Mouse (Mus musculus): ENCODE data around the gene Plekhm1. TPM values are rescaled to one million over a fixed set of nuclear protein-coding genes. Genes with fewer than 3 reads are reported as not detected.
A peak's percentile ranks its signal among the peaks of the same experiment; 100 is the strongest.
"Not testable (repeated sequence)": the region's sequence is repeated elsewhere in the genome, so short reads cannot be mapped to it uniquely, and the experiment has no call there.

Plekhm1 gene
- total RNA-seq, 2 experiments from 2014 or later, result 17.0 to 17.7 TPM

DNA sequence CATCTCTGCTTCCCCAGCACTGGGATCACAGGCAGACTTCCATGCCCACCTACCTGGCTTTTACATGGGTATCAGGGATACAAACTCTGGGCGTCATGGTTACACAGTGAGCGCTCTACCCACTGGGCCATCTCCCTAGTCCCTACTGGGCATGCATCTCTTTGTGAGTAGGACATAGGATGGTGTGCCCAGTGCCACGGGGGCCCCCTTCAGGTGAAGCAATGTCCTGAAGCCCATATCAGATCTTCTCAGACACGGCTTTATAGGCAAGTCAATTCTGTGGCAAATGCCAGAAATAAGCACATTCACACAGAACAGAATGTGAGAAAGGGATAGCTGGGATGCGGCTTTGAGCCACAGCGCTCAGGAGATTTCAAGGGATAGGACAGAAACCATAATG, 69.4 kb downstream of the Plekhm1 start:
- DNase-seq (ENCODE audit: low spot score in 2 of 2), result no peak

DNA sequence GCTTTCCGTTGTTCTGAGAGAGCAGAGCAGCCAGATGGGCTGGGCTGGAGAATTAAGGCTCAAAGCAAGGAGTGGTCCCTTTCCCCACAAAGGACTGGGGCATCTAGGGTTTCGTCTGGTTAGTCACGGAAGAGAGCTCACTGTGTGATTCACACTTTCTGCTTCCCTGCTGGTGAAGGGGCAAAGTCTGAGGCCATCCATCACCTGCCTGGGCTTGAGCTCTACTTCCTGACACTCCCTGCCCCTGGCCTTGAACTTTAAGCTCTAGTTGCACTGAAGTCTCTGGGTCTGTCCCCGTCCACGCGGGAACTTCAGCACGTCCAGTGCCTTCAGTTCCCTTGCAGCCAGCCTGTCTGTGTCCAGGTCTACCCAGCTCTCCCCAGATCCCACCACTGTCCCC, 71.8 kb downstream of the Plekhm1 start:
- DNase-seq (ENCODE audit: low spot score in 2 of 2), result no peak

DNA sequence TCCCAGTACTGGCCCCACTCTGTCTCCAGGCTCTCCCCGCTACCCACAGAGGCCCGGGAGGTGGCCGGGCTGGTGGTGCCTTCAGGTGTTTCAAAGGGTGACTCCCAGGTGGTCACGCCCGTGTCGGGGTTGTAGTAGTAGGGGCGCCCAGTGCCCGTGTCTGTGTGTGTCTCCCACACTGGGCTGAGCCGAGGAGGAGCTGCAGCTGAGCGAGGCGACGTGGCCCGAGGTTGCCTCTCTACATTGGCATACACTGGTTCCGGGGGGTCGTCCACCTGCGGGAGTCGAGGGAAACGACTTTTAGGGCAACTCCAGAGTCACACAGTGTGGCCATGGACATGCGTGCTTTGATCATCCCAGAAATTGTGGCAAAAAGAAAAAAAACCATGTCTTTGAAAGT, 72.4 kb downstream of the Plekhm1 start:
- DNase-seq (ENCODE audit: low spot score in 2 of 2), result no peak

DNA sequence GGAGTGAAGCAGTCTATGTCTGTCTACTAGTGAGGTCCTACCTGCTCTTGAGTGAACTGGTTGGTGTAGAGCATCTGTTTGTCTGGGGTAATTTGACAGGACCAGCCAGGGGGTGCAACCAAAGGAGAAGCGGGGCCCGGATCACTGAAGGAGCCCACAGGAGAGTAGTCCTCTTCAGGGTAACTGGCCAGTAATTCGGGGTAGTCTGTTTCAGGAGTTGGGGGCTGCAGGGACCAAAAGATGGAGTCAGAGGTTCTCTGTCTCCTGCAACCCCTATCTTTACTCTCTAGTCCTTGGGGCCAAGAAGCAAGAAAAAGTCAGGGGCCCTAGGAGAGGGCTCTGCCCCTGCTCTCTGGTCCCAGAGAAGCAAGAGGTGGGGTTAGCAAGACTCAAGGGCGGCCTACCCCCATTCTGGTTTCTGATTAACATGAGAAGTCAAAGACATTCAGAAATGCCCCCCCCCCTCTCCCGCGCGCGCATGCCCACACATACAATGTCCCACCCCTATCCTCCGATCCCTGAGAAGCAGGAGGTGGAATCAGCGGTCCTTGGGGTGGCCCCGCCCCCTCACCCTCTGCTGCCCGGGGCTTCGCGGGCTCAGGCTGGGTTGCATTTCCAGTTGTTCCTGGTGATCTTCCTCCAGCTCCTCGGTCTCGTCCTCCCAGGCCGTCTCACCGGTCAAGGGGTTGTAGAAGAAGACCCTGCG, 72.9 kb downstream of the Plekhm1 start:
- no peak for DNase-seq (ENCODE audit: low spot score in 2 of 2)

DNA sequence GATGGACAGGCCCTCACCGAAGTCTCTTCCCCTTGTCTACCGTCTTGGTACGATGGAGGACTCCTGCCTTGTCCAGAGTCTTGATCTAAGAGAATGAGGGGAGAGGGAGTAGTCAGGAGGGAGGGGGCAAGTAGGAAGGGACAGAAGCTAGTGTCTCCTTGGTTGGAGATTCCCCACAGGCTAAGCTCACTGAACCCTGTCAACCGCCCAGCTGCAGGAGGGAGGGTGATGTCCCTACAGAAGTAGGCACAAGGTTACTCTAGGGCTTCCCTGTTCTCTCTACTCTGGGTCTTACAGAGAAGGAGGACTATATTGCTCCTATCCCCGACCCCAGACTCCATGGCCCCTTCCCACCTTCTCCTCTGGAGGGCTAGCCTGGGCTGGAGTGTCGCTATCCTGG, 73.8 kb downstream of the Plekhm1 start:
- no peak for DNase-seq (ENCODE audit: low spot score in 2 of 2)

DNA sequence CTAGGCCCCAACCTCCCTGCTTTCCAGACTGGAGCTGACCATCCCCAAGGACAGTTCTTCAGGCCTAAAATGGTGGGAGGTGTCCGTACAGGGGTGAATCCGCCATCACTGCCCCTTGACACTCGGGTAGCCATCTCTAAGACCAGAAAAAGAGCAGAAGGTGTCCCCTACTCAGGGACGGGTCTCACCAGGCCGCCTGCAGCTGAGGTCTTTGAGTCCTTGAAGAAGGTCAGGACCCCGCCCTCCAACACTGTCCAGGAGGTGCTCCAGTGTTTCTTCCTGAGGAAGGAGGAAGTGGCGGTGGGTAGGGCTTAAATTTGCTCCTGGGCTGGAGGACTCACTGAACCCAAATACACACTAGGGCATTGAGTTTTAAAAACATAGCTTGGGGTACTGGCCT, 74.4 kb downstream of the Plekhm1 start:
- no peak for DNase-seq (ENCODE audit: low spot score in 2 of 2)

DNA sequence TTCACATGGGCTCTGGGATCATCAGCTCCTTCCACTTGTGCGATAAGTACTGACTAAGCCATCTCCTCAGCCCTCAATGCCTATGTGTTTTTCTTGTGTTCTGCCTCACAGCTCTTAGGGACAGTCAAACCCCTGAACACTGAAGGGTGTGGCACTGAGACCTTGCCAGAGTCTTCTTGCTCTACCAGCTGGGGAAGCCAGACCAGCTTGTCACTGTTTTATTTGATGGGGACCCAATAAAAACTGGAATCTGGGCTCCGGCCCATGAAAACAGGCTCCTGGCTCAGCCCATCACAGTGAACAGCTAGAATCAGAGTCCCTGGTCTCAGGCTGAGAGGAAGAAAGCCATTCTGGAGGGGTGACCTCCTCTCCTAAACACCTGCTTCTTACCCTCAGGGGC, 75.3 kb downstream of the Plekhm1 start:
- DNase-seq (ENCODE audit: low spot score in 2 of 2), result peak in 1 of 2 experiments; percentile 58

DNA sequence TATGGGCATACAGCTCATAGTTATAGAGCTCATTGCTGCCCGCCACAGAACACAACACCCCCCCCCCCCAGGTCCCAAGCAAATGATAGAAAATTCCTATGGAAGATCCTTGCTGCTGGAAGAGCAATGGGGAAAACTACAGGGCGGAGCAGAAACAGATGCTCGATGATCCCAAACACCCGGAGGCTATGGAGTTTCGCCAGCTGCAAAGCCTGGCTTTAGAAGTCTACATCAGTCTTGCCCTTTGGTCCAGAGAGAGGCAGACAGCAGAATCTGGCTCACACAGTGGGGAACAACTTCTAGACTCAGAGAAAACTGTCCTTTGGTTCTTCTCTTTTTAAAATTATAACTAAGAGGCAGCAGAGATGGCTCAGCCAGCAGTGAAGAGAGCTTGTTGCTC, 76.9 kb downstream of the Plekhm1 start:
- no peak for DNase-seq (ENCODE audit: low spot score in 2 of 2)

DNA sequence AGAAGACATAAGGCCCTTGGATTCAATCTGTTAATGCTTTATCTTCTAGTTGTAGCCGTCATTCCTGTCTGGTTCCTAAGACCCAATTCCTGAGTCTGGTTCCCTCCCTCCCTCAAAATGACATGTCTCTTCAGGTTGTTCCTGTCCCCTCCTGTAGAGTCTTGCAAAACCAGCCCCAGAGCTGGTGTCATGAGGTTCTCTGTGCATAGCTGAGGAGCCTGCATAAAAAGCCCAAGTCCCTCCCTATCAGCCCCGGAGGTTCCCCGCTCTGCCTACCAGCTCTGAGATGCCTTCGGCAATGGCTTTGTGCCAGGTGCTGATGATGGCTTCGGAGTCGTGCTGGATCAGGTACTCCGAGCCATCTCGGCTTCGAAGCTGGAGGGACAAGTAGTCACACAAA, 77.6 kb downstream of the Plekhm1 start:
- DNase-seq (ENCODE audit: low spot score in 2 of 2), result no peak

DNA sequence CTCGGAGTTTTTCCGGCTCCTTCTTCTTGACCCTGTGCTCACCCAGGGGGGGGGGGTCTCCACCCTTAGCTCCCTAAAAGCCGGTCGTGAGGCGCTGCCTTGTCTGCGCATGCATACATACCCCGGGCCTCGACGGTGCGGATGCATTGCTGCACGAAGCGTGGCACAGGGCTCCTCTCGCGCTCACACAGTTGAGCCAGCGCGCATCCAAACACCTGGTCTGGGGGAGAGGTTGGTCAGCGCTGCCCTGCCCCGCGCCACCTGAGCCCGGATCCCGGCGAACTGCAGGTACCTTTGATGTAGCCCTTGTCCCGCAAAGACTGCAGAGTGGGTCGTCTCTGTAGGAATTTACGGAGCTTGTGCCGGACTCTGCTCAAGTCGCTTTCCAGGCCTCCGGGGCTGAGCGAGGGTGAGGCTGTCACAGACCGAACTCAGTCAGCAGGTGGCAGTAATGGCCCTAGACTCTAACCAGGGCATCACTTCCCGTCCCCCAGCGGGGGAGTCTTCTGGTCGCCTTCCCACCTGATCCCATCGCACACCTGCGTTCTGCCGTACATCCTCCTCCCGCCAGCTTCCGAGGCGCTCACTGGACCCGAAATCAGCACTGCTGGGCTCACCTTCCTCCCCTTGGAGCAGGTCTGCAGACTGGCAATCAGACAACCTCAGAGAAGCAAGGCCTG, 78.6 kb downstream of the Plekhm1 start:
- no peak for DNase-seq (ENCODE audit: low spot score in 2 of 2)

DNA sequence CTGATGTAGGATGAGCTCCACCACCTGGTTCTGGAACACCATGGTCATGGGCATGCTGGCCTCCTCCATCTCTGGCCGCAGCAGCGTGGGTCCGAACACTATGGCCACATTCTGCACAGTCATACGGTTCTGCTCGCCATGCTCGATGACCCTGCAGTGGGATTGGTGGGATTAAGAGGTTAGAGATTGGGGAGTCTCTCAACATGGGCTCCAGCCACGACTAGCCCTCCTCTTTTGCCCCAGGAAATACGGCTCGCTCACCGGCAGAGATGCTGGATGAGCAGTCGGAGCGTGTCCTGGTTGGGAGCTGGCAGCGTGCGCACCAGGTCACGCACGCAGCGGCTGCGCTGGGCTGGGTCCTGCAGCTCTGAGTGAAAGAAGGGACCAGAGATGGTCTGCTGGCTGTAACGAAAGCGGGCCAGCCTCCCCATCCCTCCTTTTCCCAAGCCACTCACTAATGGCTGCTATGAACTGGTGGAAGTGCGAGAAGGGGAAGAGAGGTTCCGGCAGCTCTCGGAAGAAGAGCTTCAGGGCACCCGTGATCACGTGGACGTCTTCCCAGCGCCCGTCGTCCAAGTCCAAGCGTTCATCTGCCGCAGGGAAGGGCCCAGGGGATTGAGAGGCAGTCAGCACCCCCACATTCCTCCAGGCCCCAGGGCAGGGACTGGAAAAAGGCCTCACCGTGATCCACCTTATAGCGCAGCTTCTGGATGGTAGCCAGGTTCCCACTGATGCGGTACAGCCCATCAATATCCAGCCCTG, 79.4 kb downstream of the Plekhm1 start:
- no peak for DNase-seq (ENCODE audit: low spot score in 2 of 2)

DNA sequence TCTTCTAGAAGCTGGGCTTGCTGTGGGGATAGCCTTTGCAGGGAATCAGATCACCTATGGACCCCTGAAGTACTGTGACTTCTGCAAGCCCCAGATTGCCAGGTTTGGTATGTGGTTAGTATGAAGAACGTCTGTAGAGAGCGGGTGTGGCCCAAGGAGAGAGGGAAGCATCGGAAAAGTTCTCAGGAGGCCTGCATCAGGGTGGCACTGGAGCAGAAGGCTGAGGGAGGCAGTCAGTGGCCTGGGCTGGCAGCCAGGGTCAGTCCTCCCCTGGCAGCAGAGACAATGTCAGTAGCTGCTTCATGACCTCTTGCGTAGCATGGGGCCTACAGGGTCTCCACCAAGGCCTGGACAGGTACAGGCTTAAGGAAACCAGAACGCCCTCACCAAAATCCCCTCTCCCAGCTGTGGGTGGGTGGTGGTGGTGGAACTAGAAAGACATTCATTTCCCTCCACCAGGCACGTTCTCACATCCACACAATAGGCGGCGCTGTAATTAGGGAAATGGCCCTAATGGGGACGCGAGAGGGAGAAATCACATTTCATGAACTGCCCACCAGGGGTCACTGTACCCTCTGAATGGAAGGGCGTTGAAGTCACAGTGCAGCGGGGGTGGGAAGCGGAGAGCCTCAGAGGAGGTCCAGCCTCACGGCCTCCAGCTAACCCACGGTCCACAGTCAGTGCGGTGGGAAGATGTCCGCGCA, 80.1 kb downstream of the Plekhm1 start:
- DNase-seq (ENCODE audit: low spot score in 2 of 2), result peak; percentile 80 to 84

DNA sequence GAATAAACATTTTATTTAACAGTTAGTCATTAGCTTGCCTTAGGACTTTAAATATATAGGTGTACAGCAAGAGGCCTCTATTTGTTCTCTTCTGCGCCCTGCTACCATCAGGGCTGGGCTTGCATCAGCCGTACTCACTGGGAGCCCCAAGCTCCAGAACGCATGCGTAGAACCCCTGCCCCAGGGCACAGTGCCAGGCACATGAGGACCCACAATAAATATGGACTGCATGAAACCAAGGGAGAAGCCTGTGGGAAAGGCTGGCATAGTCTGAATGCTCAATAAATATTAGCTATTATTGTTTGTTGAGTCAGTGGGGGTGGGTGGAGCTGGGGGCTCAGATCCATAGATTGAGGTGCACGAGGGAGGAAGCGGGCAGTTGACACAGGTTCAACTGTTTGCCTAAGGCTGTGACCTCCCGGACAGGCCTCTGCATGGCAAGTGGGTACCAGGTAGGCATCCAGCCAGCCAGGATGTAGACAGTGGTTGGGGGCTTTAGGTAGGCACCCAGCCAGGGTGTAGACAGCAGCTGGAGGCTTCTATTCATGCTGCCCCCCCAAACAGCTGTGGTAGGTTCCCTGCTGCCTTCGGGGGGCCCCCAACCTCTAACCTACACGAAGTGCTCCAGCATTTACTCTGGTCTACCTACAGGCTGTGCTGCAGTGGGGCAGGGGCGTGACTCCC, 80.8 kb downstream of the Plekhm1 start:
- no peak for DNase-seq (ENCODE audit: low spot score in 2 of 2)

DNA sequence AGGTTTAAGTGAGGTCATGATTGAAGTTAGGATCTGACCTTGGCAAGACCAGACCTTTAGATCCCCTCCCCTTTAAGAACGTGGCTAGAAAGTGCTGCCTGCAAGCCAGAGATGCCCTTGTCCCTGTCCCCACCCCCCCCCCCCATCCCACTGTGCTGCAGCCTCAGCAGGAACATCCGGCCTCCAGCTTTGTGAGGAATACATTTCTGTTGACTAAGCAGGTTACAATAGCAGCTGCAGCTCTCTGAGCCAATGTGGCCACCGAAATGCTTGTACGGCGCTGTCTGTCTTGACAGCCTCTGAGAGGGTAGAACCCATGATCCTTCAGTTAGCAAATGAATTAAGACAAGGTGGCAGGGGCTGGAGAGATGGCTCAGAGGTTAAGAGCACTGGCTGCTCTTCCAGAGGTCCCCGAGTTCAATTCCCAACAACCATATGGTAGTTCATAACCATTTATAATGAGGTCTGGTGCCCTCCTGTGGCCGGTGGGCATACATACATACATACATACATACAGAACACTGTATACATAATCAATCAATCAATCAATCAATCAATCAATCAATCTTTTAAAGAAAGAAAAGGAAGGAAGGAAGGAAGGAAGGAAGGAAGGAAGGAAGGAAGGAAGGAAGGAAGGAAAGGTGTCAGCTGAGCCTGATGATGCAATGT, 81.7 kb downstream of the Plekhm1 start:
- no peak for DNase-seq (ENCODE audit: low spot score in 2 of 2)

DNA sequence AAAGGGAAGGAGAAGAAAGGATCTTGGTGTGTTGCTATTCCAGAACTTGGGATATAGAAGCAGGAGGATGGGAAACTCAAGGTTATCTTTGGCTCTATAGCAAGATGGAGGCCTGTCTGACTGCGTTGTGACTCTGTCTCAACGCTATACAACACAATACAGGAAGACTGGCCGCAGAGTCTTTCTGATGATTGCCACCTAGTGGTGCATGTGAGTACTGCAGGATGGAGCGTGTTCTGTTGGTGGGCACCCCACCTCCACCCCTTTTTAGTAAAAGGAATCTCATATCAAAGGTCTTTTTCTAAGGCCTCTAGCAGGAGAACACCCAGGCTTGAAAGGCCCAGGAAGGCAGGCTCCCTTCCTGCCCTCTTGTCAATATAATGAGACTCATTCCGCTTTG, 85.5 kb downstream of the Plekhm1 start:
- peak; percentile 82 to 84 for DNase-seq (ENCODE audit: low spot score in 2 of 2)

DNA sequence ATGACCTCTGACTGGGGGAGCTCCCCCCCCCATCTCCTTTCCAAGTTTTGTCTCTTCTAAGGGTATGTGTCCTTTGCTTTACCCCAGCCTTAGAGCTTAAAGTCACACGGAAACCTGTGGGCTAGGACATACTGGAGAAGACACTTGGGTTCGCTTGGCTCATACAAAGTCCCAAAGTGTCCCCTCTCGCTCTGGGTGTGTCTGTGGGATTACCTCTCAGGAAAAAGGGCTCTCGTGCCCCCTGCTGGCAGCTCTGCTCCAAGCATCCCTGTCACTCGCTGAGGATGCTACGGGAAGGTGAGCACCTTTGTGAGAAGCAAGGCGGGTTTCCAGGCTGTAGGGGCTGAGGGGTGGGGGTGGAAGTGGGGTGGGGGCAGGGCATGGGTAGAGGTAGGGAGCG, 87.3 kb downstream of the Plekhm1 start:
- peak; percentile 65 to 68 for DNase-seq (ENCODE audit: low spot score in 2 of 2)

DNA sequence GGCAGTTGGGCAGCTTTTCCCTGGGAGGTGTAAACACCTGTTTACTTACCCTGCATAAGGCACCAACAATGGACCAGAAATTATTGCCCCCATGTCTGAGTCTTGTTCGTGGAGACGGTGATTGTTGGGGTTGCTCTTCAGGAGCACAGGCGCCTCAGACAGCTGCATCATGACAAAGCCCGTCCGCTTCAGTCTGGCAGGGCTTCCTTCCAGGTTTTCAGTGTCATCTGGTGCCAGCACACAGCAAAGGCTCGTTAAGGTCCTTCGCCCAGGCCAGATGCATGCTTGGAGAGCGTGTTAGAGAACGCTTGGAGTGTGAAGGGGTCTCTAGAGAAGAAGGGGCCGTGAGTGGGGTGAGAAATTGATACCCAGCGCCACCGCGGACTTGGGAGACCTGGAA, 87.8 kb downstream of the Plekhm1 start:
- no peak for DNase-seq (ENCODE audit: low spot score in 2 of 2)

DNA sequence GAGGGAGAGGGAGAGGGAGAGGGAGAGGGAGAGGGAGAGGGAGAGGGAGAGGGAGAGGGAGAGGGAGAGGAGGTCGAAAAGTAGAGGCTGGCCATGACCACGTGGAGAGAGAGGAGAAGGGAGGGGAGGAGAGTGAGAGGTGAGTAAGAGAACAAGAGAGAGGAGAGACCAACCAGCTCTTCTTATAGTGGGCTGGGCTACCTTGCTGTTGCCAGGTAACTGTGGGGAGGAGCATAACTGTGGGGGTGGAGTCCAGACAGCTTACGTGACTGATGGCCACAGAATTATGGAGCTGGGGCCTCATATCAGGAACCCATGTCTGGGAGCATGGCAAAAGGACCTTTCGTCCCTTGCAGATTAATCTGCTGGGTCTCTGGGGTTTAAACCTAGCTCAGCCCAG, 89.7 kb downstream of the Plekhm1 start:
- DNase-seq (ENCODE audit: low spot score in 2 of 2), result not testable (repeated sequence)

DNA sequence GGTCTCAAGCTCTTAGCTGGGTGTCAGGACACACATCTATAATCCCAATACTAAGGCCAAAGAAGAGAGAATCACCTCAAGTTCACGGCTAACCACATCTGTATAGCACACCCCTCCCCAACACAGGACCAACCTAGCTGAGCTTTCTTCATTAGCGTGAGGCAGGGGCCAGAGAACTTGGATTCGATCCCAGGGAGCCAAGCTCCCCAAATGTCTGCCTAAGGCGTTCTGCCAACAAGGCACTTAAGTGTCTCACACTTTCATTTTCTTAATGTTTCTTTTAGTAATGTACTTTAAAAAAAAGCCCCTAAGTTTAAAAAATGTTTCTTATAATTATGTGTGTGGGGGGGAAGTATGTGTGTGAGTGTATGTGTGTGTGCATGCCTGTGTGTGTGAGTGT, 91.8 kb downstream of the Plekhm1 start:
- DNase-seq (ENCODE audit: low spot score in 2 of 2), result no peak

DNA sequence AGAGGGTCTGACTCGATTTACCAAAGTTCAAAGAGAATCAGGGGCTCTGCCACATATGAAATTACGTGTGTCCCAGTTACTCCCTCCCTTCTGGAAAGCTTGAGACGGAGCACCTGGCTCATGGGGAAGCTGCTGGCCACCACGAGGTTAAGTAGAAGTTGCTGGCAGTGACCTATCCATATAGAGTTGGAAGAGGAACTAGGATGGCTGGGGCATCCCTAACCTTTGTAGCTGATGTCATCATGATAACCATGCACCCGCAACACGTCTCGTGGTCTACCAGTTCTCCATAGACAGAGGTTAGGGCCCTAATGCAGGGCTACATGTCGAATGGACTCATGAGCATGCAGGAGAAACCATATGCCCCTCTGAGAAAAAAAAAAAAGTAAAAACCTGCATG, 92.3 kb downstream of the Plekhm1 start:
- no peak for DNase-seq (ENCODE audit: low spot score in 2 of 2)

DNA sequence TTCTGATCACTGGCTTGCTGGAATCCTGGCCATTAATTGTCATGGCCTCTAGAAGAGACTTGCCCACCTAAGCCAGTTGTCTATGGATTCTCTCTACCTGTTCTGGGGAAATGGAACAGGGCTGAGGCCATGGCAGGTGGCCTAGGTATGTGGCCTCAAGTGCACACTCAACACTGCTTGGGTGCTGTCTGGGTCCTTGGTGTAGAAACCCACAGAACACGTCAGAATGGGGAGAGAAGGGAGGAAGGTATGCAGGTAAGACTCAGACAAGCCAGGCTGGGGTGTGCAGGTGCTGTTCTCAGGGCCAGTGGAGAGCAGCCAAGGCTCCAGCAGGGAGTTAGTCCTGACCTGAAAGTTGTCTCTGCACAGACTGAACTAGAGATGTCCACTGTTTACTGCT, 94.4 kb downstream of the Plekhm1 start:
- DNase-seq (ENCODE audit: low spot score in 2 of 2), result no peak

Data from layer of hippocampus, postnatal 14 days (tissue).